Mouse (Mus musculus) hindbrain, embryonic 12.5 days (tissue): ENCODE data around the gene Pifo. TPM values are rescaled to one million over a fixed set of nuclear protein-coding genes. Genes with fewer than 3 reads are reported as not detected.
"Not testable (repeated sequence)": the region's sequence is repeated elsewhere in the genome, so short reads cannot be mapped to it uniquely, and the experiment has no call there.

Experiments used
- ATAC-seq: fragments of 200-750 bp; cut with Nextera tagmentation; 2 replicates; pipeline ENCODE4 v1.8.0; 2017; ENCODE audit warnings: moderate TSS enrichment; ENCODE audit not compliant: low FRiP score
- H3K27ac ChIP-seq: fragments of 300-500 bp; sonication (generic); 2 replicates; pipeline ENCODE4 v1.5.1; 2016; ENCODE audit warnings: mild to moderate bottlenecking
- H3K27me3 ChIP-seq: fragments of 300-500 bp; sonication (generic); 2 replicates; pipeline ENCODE4 v1.6.1; 2016; ENCODE audit warnings: mild to moderate bottlenecking
- H3K36me3 ChIP-seq: fragments of 300-500 bp; sonication (generic); 2 replicates; pipeline ENCODE4 v1.6.1; 2016; ENCODE audit warnings: mild to moderate bottlenecking
- H3K4me1 ChIP-seq: fragments of 300-500 bp; sonication (generic); 2 replicates; pipeline ENCODE4 v1.6.1; 2016
- H3K4me2 ChIP-seq: fragments of 300-500 bp; sonication (generic); replicated peaks from 2 replicates; pipeline ENCODE4 v1.6.1; 2016; ENCODE audit warnings: mild to moderate bottlenecking
- H3K4me3 ChIP-seq: fragments of 300-500 bp; sonication (generic); 2 replicates; pipeline ENCODE4 v1.5.1; 2016; ENCODE audit warnings: mild to moderate bottlenecking
- H3K9ac ChIP-seq: fragments of 300-500 bp; sonication (generic); 2 replicates; pipeline ENCODE4 v1.6.1; 2016; ENCODE audit warnings: mild to moderate bottlenecking, moderate library complexity
- H3K9me3 ChIP-seq: fragments of 300-500 bp; sonication (generic); replicated peaks from 2 replicates; pipeline ENCODE4 v1.6.1; 2016; ENCODE audit warnings: mild to moderate bottlenecking
- WGBS: fragments of 180-500 bp; shearing (Covaris S2); methylation state at CpG from one replicate; pipeline ENCODE4 v1.1.7; 2016; 5-methylcytosine and 5-hydroxymethylcytosine counted together
- polyA plus RNA-seq: library from polyadenylated mRNA; unstranded; fragments of >200 nt; fragmentation: Nextera tagmentation; extraction: Ambion mirVana; gene quantifications from 2 replicates; pipeline ENCODE4 v1.2.1, GENCODE M21; 2016

Gene Pifo
- polyA plus RNA-seq, 1 experiment from 2014 or later: 5.3 TPM

- H3K4me3 ChIP-seq, ATAC-seq, H3K27ac ChIP-seq, H3K27me3 ChIP-seq, H3K36me3 ChIP-seq, H3K9ac ChIP-seq, H3K4me1 ChIP-seq, H3K9me3 ChIP-seq, H3K4me2 ChIP-seq: not testable (repeated sequence)
- 50% methylated on average over 5 of the region's 5 CpGs for WGBS
Measured at GRCm38 (mm10) chr3:105989611-105990010, 24.8 kb downstream of the Pifo start.

DNA sequence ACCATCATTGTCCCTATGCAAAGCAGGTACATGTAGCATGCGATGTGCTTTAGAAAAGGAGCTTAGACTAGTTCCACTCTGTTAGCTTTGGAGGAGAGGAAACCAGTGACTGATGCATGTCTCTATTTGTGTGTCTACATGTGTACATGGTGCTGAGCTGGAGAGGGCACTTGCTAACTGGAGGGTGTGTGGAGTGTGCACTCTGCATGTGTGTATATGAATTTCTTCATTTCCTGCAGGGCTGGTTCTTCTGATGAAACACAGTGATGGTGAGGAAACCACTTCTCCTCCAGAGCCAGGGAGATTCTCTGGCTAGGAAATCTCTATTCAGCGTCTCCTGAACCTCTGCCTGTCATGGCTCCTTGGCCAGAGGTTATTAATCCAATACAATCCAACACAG, 40.3 kb downstream of the Pifo start:
- H3K27ac ChIP-seq: no peak overlapping the region
- no peak overlapping the region for H3K4me3 ChIP-seq
- no peaks in the 10 kb centered on the region for H3K4me1 ChIP-seq
- no peak overlapping the region for H3K4me2 ChIP-seq
- H3K9me3 ChIP-seq: no peaks in the 10 kb centered on the region
- H3K27me3 ChIP-seq: no peaks in the 10 kb centered on the region
- no peak overlapping the region for H3K9ac ChIP-seq
- H3K36me3 ChIP-seq: peaks cover 18% of the 10 kb centered on the region
- no peak for ATAC-seq
- WGBS: 74% methylated on average over 2 of the region's 2 CpGs

DNA sequence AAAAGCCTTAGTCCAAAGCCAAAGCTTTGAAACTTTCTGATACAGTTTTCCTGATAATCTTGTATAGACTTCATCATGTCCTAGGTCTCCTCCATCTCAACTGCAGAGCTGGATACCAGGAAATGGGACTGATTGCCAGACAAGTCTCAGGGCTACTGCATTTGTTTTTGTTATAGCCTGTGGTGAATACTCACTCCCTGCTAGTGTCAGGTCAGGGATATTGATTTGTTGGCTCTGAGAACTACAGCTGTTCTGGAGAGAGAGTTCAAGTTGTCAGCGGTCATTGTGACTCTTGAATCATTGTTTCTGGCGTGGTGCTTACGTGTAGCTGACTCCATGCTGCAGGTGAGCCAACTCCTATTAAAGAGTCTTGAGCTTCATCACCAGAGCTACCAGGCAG, 41.0 kb downstream of the Pifo start, which contains the start of gene Ovgp1:
TSS of gene Ovgp1 (plus strand) at position 301 of the 400 bp plus-strand sequence.
- H3K9ac ChIP-seq: no peak within 1 kb of the TSS
- H3K4me3 ChIP-seq: no peak within 1 kb of the TSS
- H3K4me2 ChIP-seq: no peak within 1 kb of the TSS
- no peak for ATAC-seq
- no peak within 1 kb of the TSS for H3K27ac ChIP-seq
- H3K36me3 ChIP-seq: peaks cover 25% of the 10 kb centered on the region
- no peaks in the 10 kb centered on the region for H3K9me3 ChIP-seq
- 80% methylated on average over 3 of the region's 3 CpGs for WGBS
- no peaks in the 10 kb centered on the region for H3K27me3 ChIP-seq
- no peaks in the 10 kb centered on the region for H3K4me1 ChIP-seq

DNA sequence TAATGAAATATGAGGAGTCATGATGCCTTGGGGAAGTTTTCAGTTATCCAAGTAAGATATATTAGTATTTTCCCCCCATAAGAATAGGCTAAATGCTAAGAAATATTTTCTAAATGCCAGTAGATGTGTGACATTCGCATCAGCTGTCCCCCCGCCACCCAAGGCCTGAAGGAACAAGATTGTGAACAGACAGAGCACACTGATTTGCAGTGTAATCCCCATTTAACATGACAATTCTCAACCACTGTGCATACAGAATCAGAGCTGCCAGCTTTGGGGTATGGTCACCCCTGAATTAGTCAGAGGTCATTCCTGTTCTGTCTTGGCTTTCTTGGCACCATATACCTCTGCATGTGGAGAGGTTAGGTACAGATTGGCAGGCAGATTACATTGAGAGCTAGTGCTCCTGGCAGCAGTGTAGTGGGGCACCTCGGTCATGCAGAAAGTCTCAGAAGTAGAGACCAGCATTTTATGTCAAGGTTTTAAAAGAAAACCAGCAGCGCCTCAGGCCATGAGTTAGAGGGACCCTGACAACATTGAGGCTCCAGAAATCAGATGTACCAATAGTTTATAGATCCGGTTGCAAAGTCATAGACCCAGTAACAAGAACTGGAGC, 42.5 kb downstream of the Pifo start:
- Histone ChIP-seq H3K9ac (no peak overlapping the region), H3K36me3 (peaks cover 39% of the 10 kb centered on the region), H3K4me3 (no peak overlapping the region), H3K27me3 (no peaks in the 10 kb centered on the region), H3K4me1 (no peaks in the 10 kb centered on the region), H3K4me2 (no peak overlapping the region), H3K9me3 (no peaks in the 10 kb centered on the region), H3K27ac (no peak overlapping the region)
- 86% methylated on average over 5 of the region's 5 CpGs for WGBS
- no peak for ATAC-seq

GRCm38 (mm10) chr3:105960700-105961099, 53.7 kb downstream of the Pifo start:
- ATAC-seq: no peak
- 94% methylated on average over 2 of the region's 2 CpGs for WGBS
- H3K4me3 ChIP-seq: peak overlapping the region; percentile 89
- H3K4me2 ChIP-seq: peak overlapping the region; percentile 84; the same call in 1 of the 2 replicates
- H3K4me1 ChIP-seq: peaks cover 24% of the 10 kb centered on the region
- H3K27me3 ChIP-seq: no peaks in the 10 kb centered on the region
- H3K9me3 ChIP-seq: no peaks in the 10 kb centered on the region
- H3K27ac ChIP-seq: no peak overlapping the region
- H3K9ac ChIP-seq: no peak overlapping the region
- peaks cover 45% of the 10 kb centered on the region for H3K36me3 ChIP-seq

DNA sequence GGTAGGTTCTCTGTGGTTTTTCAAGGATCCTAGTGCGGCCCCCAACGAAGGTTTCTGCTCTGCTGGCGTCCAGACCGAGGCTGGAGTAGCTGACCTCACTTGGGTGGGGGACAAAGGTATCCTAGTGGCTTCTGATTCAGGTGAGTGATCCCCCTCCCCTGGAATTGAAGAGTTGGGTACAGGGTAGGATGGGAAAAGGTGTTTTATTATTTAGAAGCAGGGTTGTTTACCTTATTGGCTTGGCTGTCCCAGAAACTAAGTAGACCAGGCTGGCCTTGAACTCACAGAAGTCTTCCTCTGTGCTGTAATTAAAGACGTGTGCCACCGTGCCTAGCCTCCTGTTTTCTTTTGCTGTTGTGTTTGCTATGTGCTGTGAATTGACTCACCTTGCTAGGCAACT, 54.4 kb downstream of the Pifo start, which contains the start of gene Atp5f1:
TSS of gene Atp5f1 (minus strand) at position 101 of the 400 bp plus-strand sequence.
- ATAC-seq: no peak
- Histone ChIP-seq H3K27me3 (no peaks in the 10 kb centered on the region), H3K36me3 (peaks cover 42% of the 10 kb centered on the region), H3K9ac (peak within 1 kb of the TSS; percentile 95), H3K4me3 (peak within 1 kb of the TSS; percentile 89), H3K9me3 (no peaks in the 10 kb centered on the region), H3K4me1 (peaks cover 24% of the 10 kb centered on the region), H3K27ac (peak within 1 kb of the TSS; percentile 90), H3K4me2 (peak within 1 kb of the TSS; percentile 84)
- WGBS: 5% methylated on average over 6 of the region's 6 CpGs

GRCm38 (mm10) chr3:105959585-105959984, 54.9 kb downstream of the Pifo start:
- WGBS: under 1% methylated on average over 25 of the region's 26 CpGs
- peaks cover 24% of the 10 kb centered on the region for H3K4me1 ChIP-seq
- peak overlapping the region; percentile 84 for H3K4me2 ChIP-seq
- ATAC-seq: peak; percentile 84
- H3K27ac ChIP-seq: peak overlapping the region; percentile 76
- H3K4me3 ChIP-seq: peak overlapping the region; percentile 89
- H3K9ac ChIP-seq: peak overlapping the region; percentile 87
- peaks cover 41% of the 10 kb centered on the region for H3K36me3 ChIP-seq
- no peaks in the 10 kb centered on the region for H3K27me3 ChIP-seq
- no peaks in the 10 kb centered on the region for H3K9me3 ChIP-seq

- H3K9ac ChIP-seq: peak within 1 kb of the TSS; percentile 95
- H3K9me3 ChIP-seq: no peaks in the 10 kb centered on the region
- peak; percentile 98 for ATAC-seq
- peaks cover 39% of the 10 kb centered on the region for H3K36me3 ChIP-seq
- H3K4me3 ChIP-seq: peak within 1 kb of the TSS; percentile 89
- peak within 1 kb of the TSS; percentile 90 for H3K27ac ChIP-seq
- peak within 1 kb of the TSS; percentile 84 for H3K4me2 ChIP-seq
- WGBS: under 1% methylated on average over 52 of the region's 52 CpGs
- peaks cover 24% of the 10 kb centered on the region for H3K4me1 ChIP-seq
- H3K27me3 ChIP-seq: no peaks in the 10 kb centered on the region
Measured at GRCm38 (mm10) chr3:105958974-105959580, 55.4 kb downstream of the Pifo start, which contains the start of gene Wdr77. TSS of gene Wdr77 (plus strand) at chr3:105959369.

DNA sequence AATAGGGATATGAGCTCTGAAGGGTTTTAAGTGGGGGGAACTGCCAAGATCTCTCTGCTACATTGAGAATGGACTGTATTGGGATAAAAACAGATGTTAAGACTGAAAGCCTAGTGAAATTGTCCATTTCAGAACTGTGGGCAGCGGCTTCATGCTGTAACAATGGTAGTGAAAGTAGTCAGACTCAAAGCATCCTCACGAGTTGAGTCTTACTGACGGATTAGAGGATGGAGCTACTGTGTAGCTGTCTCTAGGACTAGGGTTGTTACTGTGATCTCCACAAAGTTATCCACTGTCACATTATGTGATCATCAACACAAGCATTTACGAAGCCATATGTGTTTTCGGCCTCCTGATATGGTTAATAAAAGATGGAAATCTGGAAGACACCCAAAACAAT, 56.2 kb downstream of the Pifo start:
- 49% methylated on average over 5 of the region's 5 CpGs for WGBS
- no peak for ATAC-seq

GRCm38 (mm10) chr3:105957235-105957634, 57.2 kb downstream of the Pifo start:
- Histone ChIP-seq H3K4me1 (peaks cover 24% of the 10 kb centered on the region), H3K27ac (no peak overlapping the region), H3K27me3 (no peaks in the 10 kb centered on the region), H3K4me3 (no peak overlapping the region), H3K9me3 (no peaks in the 10 kb centered on the region), H3K9ac (0 out of 2 replicates have a peak overlapping the region, but pooled peaks have one; percentile 24), H3K4me2 (0 out of 2 replicates have a peak overlapping the region, but pooled peaks have one; percentile 78), H3K36me3 (peaks cover 33% of the 10 kb centered on the region)
- ATAC-seq: no peak
- WGBS: 100% methylated on average over 1 of the region's 1 CpGs

More for the DNA sequence above, 56.2 kb downstream of the Pifo start:
- Histone ChIP-seq H3K27me3 (no peaks in the 10 kb centered on the region), H3K9ac (peak overlapping the region; percentile 95), H3K4me1 (peaks cover 24% of the 10 kb centered on the region), H3K9me3 (no peaks in the 10 kb centered on the region), H3K27ac (no peak overlapping the region), H3K4me2 (peak overlapping the region; percentile 78), H3K36me3 (peaks cover 33% of the 10 kb centered on the region), H3K4me3 (peak overlapping the region; percentile 89)

- H3K27ac ChIP-seq: no peak overlapping the region
- no peak for ATAC-seq
- 94% methylated on average over 7 of the region's 7 CpGs for WGBS
- no peak overlapping the region for H3K4me3 ChIP-seq
- peaks cover 63% of the 10 kb centered on the region for H3K36me3 ChIP-seq
- H3K9me3 ChIP-seq: no peaks in the 10 kb centered on the region
- no peaks in the 10 kb centered on the region for H3K27me3 ChIP-seq
- no peaks in the 10 kb centered on the region for H3K4me1 ChIP-seq
- no peak overlapping the region for H3K4me2 ChIP-seq
- no peak overlapping the region for H3K9ac ChIP-seq
Measured at GRCm38 (mm10) chr3:105951348-105951747, 63.1 kb downstream of the Pifo start.
